Mouse (Mus musculus) MN1 (cell line): ENCODE measurements around the gene Cdkal1.

Experiments used
- DNase-seq: peaks from one replicate; pipeline ENCODE4 v3.0.0-alpha.2; 2016; ENCODE audit warnings: low spot score

Cdkal1 gene

DNA sequence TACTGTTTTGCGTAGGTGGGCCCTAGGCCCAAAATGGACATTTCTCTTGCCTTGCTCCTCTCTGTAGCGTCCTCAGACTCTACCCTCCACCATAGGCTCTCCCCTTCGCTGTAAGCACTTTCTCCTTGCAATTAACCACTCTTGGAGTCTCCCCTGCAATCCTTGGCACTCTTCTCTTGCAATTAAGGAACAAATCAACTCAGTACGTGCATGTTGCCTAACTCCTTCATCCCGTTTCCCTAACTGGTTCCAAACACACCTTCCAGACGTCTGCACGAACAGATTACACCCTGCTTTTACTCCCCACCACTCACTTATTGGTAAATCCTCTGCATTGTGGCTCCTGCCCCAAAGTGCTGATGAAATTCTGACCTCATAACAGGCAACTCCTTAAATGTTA is 358.2 kb downstream of the Cdkal1 start:
- peak; percentile 39 for DNase-seq

DNA sequence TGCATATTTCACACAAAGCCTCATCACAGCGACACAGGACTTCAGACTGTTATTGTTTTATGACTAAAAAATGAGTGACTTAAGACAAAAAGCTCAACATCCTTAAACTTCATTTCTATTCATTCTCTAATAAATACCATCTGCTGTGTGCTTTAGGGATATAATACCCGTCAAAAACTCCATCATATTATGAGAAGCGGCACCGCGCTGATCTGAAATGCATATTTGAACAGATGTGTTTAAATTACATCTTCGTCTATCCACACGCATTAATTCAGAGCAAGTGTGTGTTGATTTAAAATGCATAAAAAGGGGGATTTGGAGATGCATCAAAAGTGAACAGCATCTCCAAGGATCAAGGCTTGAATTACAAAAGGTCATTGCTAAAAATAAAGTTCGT is 365.1 kb downstream of the Cdkal1 start:
- no peak for DNase-seq

DNA sequence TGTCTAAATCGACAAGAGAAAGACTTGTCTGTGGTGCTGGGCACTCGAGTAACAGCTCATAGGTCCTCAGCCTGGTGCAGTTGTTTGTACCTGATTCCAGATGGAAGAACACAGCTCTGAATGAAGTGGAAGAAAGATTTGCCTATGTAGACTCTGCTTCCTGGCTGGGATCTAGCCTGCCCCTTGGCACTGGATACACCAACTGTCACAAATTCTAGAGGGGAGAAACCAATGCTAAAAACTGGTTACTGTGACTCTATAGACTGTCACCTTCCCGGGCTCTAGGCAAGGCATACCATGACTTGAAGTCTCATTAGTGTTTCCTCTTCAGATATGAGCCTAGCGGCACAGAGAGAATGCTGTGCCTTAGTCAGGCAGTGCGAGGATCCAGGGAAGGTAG is 366.0 kb downstream of the Cdkal1 start:
- DNase-seq = no peak

DNA sequence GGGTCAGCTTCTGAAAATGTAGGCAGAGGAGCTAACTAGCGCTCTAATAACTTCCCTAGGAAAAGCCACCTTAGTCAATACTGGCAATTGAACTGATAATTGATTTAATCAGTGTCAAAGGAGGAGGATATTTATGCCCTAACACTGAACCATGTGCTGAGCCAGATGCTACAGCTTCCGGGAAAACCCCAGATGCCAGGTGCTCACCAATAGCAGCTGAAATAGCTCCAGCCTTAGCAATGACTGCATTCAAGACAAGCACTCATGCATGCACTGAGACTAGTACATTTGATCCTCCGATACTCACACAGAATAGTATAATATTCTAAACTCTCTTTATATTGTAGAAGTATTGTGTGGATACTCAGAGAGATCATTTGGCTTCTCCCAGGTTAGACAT is 368.8 kb downstream of the Cdkal1 start:
- DNase-seq = peak; percentile 53

DNA sequence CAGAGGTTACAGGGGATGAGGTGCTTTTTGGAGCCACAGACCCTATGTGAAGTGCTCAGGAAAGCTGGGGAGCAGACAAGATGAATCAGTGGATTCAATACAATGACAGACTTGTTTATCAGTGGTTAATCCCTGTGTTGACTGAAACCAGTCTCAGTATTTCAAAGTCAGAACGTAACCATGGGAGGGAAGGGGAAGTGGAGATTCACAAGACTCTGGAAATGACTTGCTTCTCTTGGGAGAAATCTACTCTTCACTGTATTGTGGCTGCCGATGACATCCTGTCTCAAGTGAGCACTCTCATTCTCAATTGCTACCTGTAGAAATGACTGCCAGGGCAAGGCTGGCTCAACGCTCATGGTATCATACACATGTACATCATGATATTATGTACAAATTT is 371.5 kb downstream of the Cdkal1 start:
- DNase-seq = no peak

DNA sequence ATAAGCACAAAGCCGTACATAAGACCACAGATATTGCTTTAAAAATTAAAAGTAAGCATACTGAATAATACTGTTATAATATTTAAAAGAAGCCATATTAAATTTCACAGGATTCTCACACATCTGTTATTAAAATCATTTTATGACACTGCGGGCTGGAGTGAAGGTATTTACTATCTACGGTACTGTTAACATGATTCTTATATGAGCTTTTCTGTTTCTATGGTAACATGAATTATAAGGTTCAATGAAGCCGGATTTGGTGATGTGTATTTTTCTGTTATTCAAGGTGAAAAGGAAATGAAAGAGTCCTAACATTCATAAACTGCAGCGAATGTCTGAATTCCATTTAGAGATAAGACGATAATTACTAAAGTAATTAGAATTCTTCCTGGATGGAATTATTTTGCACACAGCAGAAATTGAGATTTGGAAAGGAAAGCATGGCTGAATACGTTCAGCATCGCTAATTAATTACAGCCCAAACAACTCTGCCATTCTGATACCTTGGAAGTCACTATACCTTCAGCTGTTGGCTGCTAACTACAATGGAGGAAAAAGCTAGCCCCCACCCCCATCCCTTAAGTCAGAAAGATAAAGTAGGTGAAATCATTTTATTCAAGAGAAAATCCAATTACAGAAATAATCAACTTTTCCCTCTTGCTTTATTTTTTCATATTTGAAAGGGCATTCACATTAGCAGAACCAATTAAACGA is 373.2 kb downstream of the Cdkal1 start:
- no peak for DNase-seq

DNA sequence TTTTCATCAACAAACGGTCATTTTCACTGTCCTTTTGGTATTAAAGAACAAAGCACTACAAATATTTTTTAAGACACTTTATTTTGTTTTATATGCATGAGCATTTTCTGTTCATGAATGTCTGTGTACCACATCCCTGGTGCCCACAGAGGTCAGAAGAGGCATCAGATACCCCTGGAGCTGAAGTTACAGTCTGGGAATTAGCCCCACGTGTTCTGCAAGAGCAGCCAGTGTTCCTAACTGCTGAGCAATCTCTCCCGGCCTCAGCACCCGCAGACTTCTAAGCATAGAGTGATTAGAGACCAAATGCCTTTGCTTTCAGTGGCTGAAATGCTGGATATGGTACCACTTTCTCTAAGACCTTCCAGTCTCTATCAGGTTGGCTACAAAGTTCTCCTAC is 379.1 kb downstream of the Cdkal1 start:
- DNase-seq = no peak

DNA sequence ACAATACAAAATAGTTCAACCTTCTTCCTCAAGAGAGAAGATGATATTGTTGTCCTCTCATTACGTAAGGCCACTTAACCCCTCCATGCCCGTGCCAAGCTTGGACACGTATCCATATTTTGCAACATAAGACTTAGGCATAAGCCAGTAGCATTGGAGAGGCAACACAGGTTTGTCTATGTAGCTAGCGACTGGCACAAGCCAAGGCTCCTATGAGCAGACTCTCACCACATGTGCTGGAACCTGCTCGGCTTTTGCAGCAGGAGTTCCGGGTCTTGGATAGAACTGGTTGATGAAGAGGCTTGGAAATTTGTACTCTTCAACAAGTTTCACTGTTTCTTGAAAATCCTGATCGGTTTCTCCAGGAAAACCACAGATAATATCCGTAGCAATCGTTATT is 381.2 kb downstream of the Cdkal1 start:
- DNase-seq = no peak

DNA sequence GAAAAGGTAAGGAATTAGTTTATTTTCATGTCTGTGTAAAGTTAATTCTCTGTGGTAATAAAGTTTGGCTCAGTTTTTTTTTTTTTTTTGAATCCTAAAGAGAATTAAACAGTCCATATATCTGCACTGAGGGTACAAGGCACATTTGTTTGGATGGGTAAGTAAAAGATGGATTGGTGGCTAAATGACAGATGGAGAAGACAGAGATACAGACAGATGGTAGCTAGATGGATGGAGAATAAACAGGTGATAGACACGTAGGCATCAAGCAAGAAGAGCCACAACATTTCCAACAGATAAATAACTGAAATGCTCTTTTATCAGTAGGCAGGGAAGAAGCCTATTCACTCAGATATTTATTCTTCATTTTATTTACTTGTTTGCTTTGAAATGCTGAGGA is 381.7 kb downstream of the Cdkal1 start:
- no peak for DNase-seq

DNA sequence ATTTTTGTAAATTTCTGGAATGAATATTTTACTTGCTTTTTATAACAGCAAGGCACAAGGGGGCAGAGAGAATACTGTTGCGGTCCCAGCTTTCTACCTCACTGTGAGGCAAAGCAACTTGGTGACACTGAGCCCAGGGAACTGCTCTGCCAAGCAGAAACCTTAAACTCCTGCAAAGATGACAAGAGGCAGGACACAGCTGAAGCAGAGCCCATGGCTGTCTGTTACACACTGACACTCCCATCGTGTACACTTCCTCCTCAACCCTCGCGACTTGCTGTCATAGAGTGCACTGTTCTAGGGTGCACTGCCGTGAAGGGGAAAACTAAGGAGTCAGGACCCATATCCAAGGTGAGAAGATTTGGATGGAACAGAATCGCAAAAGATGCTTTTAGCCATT is 393.2 kb downstream of the Cdkal1 start:
- DNase-seq = no peak

DNA sequence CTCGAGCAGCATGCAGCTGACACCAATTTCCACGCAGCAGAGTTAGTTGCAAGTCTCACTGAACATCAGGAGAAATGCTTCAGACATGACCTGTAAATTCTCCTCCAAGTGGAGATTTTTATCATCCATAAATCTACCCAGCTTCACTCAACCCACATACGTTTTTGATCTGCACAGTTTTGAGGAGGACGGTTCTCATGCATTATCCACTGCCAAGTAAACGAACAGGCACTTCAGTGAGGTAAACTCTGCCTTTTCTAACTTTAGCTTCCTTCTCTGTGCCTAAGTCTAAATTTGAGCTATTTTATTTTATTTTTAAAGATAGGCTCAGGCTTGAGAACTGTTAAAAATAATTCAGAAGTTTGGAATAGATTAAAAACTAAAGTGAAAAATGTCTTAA is 394.7 kb downstream of the Cdkal1 start:
- DNase-seq = no peak

DNA sequence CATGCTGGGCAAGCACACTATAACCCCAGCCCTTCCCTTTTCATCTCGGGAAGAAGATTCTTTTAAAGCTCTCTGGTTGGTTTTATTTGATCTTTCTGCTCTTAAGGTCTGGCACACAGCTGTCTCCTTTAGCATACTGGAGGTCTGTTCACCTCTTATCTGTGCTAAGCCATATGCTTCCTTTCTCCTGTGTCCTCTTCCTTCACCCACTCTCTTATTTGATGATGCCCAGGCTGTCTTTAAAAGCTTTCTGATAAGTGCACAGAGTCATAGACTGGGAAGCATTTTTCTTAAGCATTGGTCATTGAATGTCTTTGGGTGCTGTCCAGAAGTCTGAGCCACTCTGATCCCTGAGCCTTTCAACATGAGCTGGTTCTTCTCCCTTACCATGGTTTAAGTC is 397.1 kb downstream of the Cdkal1 start:
- peak; percentile 76 for DNase-seq

DNA sequence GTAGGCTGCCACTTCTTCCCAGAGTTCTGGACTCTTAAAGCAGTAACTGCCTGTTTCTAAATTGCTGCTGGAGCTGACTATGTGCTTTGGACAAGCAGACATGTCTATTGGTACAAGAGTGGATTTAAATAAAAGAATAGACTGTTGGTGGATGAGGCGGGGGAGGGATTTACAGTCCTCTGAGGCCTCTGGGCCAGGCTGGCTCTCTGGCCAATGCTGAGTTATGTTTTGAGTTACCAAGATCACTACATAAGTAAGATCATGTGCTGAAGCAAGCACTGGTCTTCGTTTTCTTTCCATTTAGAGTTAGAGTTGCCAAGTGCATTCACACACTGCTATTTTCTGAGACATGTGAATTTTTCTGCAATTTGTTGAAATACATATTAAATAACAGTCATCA is 418.4 kb downstream of the Cdkal1 start:
- DNase-seq = no peak

DNA sequence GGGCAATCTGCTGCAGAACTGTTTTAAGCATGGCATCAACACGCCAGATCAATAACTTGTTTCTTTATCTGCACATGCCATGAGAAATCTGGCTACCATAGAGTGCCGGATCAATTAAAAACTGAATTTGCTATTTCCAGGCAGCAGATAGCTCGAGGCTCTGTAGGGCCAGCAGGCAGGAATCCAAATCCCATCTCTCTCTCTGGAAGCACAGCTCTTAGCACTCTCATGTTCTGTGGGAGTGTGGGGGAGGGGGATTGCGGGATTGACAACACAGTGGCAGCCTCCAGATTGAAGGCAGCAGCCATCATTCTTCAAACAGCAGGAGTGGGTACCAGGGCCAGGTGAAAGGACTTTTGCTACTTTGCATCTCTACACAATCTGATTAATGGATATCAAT is 420.7 kb downstream of the Cdkal1 start:
- no peak for DNase-seq

DNA sequence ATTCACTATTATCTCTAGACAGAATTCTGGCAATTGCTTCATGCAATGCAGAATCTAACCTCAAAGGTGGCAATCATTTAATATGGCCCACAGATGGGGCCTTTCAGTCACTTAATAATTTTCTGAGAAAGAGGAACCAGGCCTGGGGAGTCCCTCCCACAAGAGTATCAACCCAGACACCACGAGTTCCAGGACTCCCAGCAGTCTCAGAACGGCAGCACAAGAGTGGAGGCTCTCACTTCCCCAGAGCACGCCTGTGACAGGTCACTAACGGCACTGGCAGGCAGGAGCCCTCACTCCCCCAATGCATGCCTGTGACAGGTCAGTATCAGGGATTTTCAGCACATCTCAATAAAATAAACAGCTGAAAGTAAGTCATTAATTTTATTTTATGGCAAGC is 424.6 kb downstream of the Cdkal1 start:
- DNase-seq = no peak

DNA sequence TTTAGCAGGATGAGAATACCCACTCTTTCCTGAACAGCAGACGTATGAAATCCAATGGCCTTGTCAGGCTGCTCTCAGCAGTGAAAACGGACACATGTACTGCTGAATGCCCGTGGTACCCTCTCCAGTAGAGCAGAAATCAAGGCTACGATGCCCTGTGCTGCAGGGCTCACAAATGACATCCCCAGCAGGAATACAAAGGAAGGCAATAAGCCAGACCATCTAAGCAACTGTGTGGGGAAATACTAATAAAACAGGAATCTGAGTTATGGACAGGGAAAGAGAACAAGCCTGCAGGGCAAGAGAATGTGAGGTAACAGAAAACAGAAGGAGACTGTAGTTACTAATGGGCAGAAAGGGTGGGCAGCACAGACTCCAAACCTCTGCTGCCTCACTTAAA is 425.6 kb downstream of the Cdkal1 start:
- DNase-seq = no peak

DNA sequence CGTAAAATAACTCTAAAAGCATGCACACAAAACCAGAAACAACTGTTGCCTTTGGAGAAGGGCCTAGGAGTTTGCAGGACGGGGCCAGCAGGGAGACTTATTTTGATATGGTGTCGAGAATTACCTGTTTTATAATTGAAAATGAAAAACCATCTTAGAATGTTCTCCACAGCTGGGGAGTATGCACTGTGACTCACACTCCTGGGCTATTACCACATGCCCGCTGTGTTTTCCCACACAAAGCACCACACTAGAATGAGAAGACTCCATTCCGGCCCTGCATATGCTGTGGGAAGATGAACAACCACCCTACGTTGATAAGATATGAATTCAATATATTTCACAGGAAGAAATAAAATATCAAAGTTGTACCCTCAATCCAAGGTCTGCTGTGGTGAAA is 426.3 kb downstream of the Cdkal1 start:
- no peak for DNase-seq

DNA sequence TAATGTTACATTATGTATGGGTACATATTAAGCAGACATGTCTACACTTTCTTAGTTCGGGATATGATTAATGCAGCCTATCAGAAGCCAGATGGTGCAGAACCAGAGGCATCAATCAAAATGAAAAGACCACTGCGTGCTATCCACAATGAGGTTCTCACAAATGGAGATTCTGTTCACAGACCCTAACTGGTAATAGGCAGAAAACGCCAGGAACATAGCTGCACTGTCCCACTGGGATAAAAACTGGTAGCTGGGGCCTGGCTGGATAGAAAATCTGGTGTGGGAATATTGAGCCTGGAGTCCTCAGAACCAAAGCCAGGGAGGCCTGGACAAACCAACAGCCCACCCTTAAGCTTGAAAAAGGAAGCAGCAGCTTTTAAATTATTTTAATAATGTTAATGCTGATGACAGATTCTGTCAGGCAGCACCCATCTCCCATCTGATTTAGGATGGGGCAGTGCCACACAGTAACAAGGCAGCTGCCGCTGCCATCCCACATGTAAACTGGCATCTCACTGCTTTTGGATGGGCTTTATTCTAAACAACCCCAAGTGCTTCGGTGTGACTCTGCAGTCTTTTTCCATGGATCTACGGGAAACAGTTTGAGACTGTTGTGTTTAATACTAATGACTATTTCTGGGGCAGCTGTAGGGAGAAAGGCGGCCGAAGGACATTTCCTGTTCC is 438.9 kb downstream of the Cdkal1 start:
- DNase-seq = peak; percentile 49

DNA sequence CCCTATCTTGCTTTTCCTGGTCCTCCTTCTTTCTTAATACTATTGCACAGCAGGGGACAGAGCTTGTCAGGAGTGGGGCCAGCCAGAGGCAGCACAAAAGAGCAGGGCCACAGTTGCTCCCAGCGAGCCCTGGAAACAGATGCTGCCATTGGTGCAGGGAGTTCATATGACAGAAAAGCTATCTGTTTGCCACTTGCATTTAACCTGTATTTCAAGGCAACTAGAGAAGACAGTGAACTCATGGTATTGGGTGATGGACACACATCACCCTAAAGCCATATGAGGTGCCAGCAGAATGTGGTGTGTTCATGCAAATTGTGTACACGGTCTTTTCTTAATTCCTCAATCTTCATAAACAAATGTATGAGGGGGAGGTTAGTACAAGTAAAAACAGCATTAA is 439.5 kb downstream of the Cdkal1 start:
- DNase-seq = no peak

DNA sequence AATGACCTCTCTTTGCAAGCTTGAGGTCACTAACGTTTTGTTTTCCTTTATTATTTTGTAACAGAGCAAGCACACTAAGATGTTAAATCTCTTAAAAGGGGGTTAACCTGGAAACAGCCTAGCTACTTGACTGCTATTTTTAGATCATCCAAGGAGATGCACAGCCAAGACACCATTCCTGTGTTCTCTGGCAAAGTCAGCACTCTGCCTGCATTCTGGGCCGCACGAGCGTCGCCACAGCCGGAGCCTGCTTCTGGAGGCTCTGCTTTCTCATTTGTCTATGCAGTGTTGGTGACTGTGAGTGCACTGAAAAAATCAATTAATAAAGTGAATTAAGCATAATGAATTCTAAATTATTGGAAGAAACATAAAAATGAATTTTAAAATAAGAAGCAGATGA is 440.6 kb downstream of the Cdkal1 start:
- no peak for DNase-seq

DNA sequence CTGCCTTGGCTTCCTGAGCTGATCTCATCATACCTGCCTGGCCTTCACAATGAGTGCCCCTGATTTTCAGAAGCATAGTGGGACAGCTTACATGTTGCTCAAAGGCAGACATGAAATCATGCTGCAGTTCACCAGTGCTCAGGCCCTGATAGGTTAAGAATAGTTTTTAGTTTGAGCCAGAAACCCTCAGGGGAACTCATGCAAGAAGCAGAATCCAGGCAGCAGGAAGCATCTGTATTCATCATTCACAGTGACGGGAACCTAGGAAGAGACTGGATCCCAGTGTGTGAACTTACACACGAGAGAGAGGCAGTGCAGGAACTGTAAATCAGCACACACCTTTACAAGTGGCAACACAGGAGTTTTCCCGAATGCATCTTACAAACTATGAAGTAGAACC is 441.0 kb downstream of the Cdkal1 start:
- no peak for DNase-seq

DNA sequence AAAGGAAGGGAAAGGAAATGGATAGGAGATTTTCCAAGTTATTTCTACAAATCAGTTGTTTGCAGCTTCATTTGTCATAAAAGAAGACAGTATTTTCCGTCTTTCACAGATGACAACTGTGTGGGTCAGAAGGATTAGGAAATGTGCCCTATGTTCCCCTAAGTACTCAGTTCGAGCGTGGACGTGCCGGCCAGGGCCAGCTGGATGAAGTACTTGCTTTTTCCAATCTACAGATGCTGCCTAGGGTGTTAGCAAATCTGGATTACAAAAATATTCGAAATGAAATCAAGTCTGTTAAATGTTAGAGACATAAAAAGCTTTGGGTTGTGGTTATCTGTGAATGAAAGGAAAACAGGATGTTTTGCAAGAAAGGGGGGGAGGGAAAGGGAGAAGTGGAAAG is 444.3 kb downstream of the Cdkal1 start:
- DNase-seq = no peak

DNA sequence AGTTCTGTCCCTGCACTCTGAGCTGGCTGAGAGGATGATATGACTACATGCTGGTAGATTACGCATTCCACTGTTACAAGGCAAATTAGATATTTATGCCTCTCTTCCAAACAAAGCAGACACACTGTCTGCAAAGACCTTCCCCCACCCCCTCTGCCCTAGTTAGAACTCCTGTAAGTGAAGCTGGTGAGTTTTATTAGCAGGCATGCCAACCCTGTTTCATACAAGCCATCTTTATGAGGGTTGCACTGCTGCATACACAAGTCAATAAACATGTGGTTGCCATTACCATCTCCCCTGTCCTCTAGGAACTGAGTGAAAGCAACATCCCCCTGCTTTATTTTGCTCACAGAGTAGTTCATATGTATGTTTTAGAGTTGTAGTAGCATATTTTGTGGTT is 447.9 kb downstream of the Cdkal1 start:
- no peak for DNase-seq

DNA sequence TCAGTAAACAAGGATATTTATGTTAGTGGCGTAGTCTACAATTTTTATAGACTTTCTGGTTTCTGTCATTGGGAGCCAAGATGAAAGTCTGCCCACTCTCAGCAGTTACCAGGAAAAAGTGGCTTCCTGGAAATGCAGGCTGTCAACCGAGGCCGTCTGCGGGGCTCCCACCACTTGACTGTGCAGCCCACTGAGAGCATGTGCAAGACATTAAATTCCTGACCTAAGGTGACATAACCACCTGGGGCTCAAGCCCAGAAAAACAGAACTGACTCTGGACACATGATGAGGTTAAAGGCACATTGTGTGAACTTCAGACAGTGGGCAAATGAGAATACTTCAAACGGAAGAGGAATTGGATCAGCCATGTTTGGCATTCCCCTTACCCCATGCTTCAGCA is 450.2 kb downstream of the Cdkal1 start:
- no peak for DNase-seq
